Mouse (Mus musculus) heart, postnatal 0 days (tissue): ENCODE measurements around the gene Tead4.

Source experiments
- CTCF ChIP-seq: IDR thresholded peaks from 2 replicates; pipeline ENCODE4 v1.5.1; 2016; ENCODE audit warnings: antibody characterized with exemption, control low read depth, low read depth
- EP300 ChIP-seq: IDR thresholded peaks from 2 replicates; pipeline ENCODE4 v1.6.1; 2016; ENCODE audit warnings: antibody characterized with exemption, low read depth

- TF ChIP-seq CTCF (no peak), EP300 (no peak)
Measured at GRCm38 (mm10) chr6:128277132-128278085, 23.2 kb downstream of the Tead4 start.
